Comparison of ENCODE assay signal across 8 mouse cellular contexts in genomic region chr9:108490559-108491285, GRCm38 (mm10). TPM values are rescaled to one million over a fixed set of nuclear protein-coding genes. Genes with fewer than 3 reads are reported as not detected.
DNase-seq lines count a peak whose midpoint lies in the region; ATAC-seq lines count a peak whose summit lies in the region.

TSS of gene Usp19 (plus strand) at chr9:108490602.

- no peaks in the 10 kb centered on the region for H3K9me3 ChIP-seq in hindbrain, embryonic 15.5 days

- H3K9ac ChIP-seq in hindbrain, embryonic 15.5 days, result peak within 1 kb of the TSS; percentile 99

- H3K27ac ChIP-seq in hindbrain, embryonic 15.5 days (replicated peaks), result peak within 1 kb of the TSS; percentile 95

- ATAC-seq in hindbrain, embryonic 15.5 days (ENCODE audit: low FRiP score, low read depth), result peak; percentile 96

- peak within 1 kb of the TSS; percentile 73 for H3K4me2 ChIP-seq in hindbrain, embryonic 15.5 days

- no peaks in the 10 kb centered on the region for H3K27me3 ChIP-seq in hindbrain, embryonic 15.5 days

- peaks cover 36% of the 10 kb centered on the region for H3K36me3 ChIP-seq in hindbrain, embryonic 15.5 days

- under 1% methylated on average over 68 of the region's 69 CpGs for WGBS in hindbrain, embryonic 15.5 days

- peak; percentile 96 for DNase-seq in T-cell, adult 2 months (ENCODE audit: low spot score)
- peak; percentile 94 to 96 for DNase-seq in cerebellum, postnatal 36 days
- DNase-seq in frontal cortex, postnatal 36 days (ENCODE audit: low spot score in 2 of 2), result peak; percentile 93 to 96
- peak; percentile 93 for DNase-seq in left cerebral cortex, adult 11 months (ENCODE audit: low spot score)
- peak; percentile 96 to 98 for DNase-seq in lung, postnatal 4 days
- DNase-seq in retina, postnatal 7 days (ENCODE audit: low read depth, low spot score), result peak; percentile 95
- DNase-seq in urinary bladder, adult 2 months (ENCODE audit: low spot score), result peak; percentile 79

- H3K4me3 ChIP-seq in hindbrain, embryonic 15.5 days, result peak within 1 kb of the TSS; percentile 98

- peaks cover 24% of the 10 kb centered on the region for H3K4me1 ChIP-seq in hindbrain, embryonic 15.5 days (replicated peaks)

RNA-seq across cellular contexts. Expression of gene Usp19, which starts in this region (rescaled TPM):
- polyA plus RNA-seq in hindbrain, embryonic 15.5 days (2015; fragmentation: Nextera tagmentation; extraction: Ambion mirVana), result 76.5 and 80.8 TPM in 2 replicates
- polyA plus RNA-seq in urinary bladder, adult 2 months (2012; rRNA removed), result 133 and 144 TPM in 2 replicates

Comparison
In these comparisons a context has a peak if more than half of its experiments do, and no peak if none do; other contexts are left out.
1. Peak in every context shown above with its lines: DNase-seq, ATAC-seq, H3K4me3 ChIP-seq and H3K27ac ChIP-seq.